Mouse (Mus musculus): ENCODE results near the gene Zfp981.
"Not testable (repeated sequence)": the region's sequence is repeated elsewhere in the genome, so short reads cannot be mapped to it uniquely, and the experiment has no call there.

DNA sequence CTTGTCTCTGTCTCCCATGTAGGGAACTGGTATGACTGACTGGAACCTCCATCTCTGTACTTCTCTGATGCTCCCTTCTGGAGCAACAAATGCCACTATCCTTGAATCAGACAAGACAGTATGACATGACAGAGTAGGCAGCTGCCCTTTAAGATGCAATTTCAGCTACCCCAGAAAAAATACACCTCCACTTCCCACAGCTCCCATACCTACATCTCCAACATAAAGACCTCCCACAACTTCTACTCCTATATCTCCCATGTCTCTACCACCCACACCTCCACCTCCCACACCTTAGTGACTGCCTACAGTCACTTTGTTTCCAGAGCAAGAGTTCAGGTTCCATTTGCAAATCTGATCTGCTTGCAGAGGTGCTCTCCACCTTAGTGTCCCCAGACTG lies 17.2 kb upstream of the Zfp981 start:
- TF ChIP-seq EP300, CTCF (IDR thresholded peaks at IDR 0.05; ENCODE audit: low read depth): not testable (repeated sequence)

Measured in heart, postnatal 0 days (tissue).